Mouse (Mus musculus): Measurements from ENCODE around the gene Pxmp4. TPM values are rescaled to one million over a fixed set of nuclear protein-coding genes. Genes with fewer than 3 reads are reported as not detected.

Gene Pxmp4
- 9.5 TPM for total RNA-seq (2023)

DNA sequence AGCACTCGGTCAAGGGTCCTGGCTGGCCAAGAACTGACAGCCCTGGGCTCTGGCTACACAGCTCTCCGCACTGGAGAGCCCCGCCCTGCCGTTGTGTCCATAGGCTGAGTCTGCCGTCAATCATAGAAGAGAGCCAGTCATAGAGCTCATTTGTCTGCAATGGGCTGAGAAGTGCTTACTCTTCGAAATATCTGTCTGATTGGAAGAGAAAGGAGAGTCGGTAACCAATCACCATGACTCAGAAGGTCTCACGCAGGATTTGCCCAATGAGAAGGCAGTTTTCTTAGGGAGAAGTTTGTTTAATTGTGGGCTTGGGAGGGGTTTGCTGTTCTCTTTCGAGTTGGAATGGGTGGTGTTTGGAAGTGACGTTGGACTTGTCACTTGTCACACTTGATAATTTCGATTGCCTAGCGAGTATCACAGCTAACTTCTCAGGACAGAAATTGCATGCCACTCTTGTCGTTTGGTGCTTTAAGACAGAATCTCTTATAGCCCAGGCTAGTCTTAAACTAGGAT, at the start of gene Pxmp4:
Pxmp4 (minus strand) TSS at position 71 of the 516 bp plus-strand sequence.

GRCm38 (mm10) chr2:154651363-154651762, 47.9 kb upstream of the Pxmp4 start, which contains the start of gene Chmp4b:
Gene Chmp4b (plus strand): TSS chr2:154651705.

GRCm38 (mm10) chr2:154613118-154614115, 9.9 kb upstream of the Pxmp4 start, which contains the start of the genes Zfp341 and 4930519P11Rik:
Gene Zfp341 (plus strand): TSS chr2:154613297.
Gene 4930519P11Rik (minus strand): TSS chr2:154613437.

DNA sequence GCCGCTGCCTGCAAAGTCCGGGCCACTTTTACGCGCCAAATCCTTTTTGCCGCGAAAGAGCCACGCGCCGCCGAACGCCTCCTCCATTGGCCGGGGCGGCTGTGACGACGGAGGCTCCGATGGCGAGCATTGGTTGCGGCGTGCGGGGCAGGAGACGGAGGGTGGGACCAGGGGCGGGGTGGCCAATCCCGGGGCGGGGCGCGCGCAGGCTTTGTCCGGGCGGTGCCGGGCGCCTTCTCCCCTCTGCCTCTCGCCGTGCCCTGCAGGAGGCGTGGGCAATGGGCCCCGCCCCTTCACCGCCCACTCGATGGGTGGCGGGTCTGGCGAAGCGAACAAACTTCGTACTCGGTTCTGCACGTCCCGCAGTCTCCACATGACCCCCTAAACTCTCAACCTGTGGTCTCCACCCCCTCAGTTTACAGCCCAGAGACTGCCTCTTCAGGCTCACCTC, 33.6 kb downstream of the Pxmp4 start, which contains the start of gene E2f1:
E2f1 (minus strand) TSS at position 57 of the 451 bp plus-strand sequence.

DNA sequence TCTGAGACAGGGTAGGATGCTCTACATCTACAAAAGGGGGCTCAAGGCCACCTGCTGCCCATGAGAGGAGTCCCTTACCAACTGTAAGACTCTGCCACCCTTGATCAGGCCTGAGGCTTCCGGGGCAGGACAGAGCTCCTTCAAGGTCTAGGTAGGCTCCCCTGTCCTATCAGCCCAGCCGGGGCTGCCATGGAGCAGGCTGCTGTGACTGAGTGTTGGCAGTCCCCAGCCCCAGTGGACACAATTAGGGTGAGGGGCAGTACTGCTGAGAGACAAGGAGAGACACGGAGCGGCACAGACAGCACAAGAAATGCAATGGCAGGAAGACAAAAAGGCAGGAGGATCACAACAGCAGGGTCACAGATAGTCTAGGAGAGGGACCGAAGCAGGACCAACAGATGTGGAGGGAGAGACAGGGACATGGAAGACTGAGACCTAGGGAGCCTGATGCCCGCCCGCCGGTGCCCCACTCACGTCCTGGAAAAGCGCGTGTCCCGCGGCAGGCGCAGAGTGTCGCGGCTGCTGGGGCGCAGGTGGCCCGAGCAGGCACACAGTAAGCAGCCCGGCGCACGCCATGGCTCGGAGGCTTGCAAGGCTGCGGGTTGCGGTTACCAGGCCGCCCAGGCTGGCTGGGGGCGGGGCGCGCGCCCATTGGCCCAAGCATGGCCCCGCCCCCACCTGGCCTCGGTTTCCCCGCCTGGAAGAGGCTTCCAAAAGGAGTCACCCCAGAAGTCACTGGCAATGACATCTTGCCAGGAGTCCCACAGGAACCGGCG, 45.1 kb downstream of the Pxmp4 start, which contains the start of gene Necab3:
Necab3 (minus strand) TSS at position 627 of the 776 bp plus-strand sequence.

GRCm38 (mm10) chr2:154551476-154551875, 52.0 kb downstream of the Pxmp4 start, which contains the start of gene Actl10:
Gene Actl10 (plus strand): TSS chr2:154551776.

DNA sequence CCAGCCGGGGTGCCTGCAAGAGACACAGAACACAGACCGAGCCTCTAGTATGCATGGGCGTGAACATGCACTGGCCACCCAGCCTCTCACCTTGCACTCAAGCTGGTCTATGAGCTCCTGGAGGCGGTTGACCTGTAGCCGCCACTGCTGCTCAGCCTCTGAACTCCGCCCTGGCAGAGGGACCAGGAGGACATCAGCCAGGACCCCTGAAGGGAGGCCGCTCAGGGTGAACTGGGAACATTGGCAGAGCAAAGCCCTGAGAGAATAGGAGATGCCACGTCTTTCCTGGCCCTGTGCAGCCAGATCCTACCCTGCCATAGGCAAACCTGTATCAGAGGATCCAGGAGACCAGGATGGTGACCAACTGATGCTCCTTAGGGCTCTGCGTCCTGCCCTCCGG, 56.8 kb downstream of the Pxmp4 start, which contains the start of gene 1700003F12Rik:
1700003F12Rik (plus strand) TSS at position 375 of the 400 bp plus-strand sequence.

Other genes starting within 250 kb of the Pxmp4 start
- 15.8 TPM for gene Cdk5rap1, start 230.7 kb downstream of the Pxmp4 start, total RNA-seq (2023)
- gene Snta1, start 195.6 kb downstream of the Pxmp4 start, total RNA-seq (2023), result 0.68 TPM
- 36.3 TPM for gene Cbfa2t2, start 167.2 kb downstream of the Pxmp4 start, total RNA-seq (2023)
- gene 1700003F12Rik, start 56.6 kb downstream of the Pxmp4 start, total RNA-seq (2023), result 0.89 TPM
- gene Actl10, start 51.9 kb downstream of the Pxmp4 start, total RNA-seq (2023), result 1.2 TPM
- gene Necab3, start 44.8 kb downstream of the Pxmp4 start, total RNA-seq (2023), result 0.95 TPM
- gene E2f1, start 33.8 kb downstream of the Pxmp4 start, total RNA-seq (2023), result 1.5 TPM
- gene Zfp341, start 9.6 kb upstream of the Pxmp4 start, total RNA-seq (2023), result 6.6 TPM
- gene 4930519P11Rik, start 9.7 kb upstream of the Pxmp4 start, total RNA-seq (2023), result not detected
- gene Chmp4b, start 48.0 kb upstream of the Pxmp4 start, total RNA-seq (2023), result 169 TPM
- not detected for gene Gm14214, start 166.3 kb upstream of the Pxmp4 start, total RNA-seq (2023)
- gene Raly, start 187.4 kb upstream of the Pxmp4 start, total RNA-seq (2023), result 245 TPM
- gene a, start 187.7 kb upstream of the Pxmp4 start, total RNA-seq (2023), result not detected

All from CD4-positive naive resting alpha-beta T cell, adult 57 days (primary cell).